Mouse (Mus musculus): ENCODE data around the gene Smyd5.

Gene Smyd5

GRCm38 (mm10) chr6:85491606-85492005 lies 59.8 kb downstream of the Smyd5 start:
- no peak for DNase-seq (ENCODE audit: low spot score)
